Mouse (Mus musculus) cerebellum, adult 18-20 months (tissue): ENCODE measurements at regions not wholly inside any gene's neighbourhood (a gene's known extent, or its start where the extent isn't known, plus 50 kb on each side); places are given as distances from the start of the nearest gene placed in this dataset.

ENCODE experiments used
- DNase-seq, 2 experiments: peaks; one replicate each; pipeline ENCODE4 v3.0.0; 2021

DNA sequence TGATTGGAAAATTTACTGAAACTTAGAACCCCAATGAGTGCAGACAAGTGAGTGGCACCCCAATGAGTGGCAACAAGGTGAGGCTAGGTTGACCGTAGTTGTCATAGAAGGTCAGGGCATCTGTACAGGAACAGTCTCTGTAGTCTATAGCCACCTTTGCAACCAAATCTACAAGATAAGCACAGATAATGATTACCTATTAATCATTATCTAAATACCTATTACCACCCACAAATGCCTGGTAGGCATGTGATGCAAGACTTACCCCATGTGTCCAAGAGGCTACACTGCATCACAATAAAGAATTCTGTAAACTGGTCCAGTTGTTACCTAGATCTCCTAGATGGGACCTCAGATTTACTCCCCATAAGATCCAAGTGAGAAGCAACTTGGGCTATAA lies 778.7 kb downstream of the Cntnap5b start:
- DNase-seq = no peak

DNA sequence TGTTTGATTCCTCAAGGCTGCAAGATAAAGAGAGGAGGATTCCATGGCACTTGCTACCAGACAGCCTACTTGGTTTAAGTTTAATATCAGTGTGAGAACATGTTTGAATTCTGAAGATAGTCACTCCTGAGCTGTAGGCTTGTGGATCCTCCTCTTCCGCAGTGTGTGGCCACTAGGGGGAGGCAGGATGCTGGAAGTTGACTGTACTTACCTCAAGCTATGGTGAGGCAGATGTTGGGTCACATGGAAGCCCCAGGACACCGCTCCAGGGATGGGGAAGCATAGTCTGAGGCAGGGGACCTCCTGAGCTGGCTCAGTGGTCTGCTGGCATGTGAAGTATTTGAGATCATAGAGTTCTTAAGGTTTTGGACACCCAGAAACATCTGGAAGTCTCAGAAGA lies 784.4 kb downstream of the Cntnap5b start:
- DNase-seq = peak; percentile 3 to 5
